Mouse (Mus musculus) intestine, postnatal 0 days (tissue): ENCODE measurements around the gene Map1lc3b. TPM values are rescaled to one million over a fixed set of nuclear protein-coding genes. Genes with fewer than 3 reads are reported as not detected.

Experiments
- ATAC-seq: fragments of 200-750 bp; cut with Nextera tagmentation; 2 replicates; pipeline ENCODE4 v1.8.0; 2017; ENCODE audit warnings: mild to moderate bottlenecking, moderate TSS enrichment, moderate library complexity
- H3K27ac ChIP-seq: fragments of 300-500 bp; sonication (generic); 2 replicates; pipeline ENCODE4 v1.5.1; 2014; ENCODE audit warnings: mild to moderate bottlenecking, low read depth, low read length, moderate library complexity
- H3K27me3 ChIP-seq: fragments of 300-500 bp; sonication (generic); replicated peaks from 2 replicates; pipeline ENCODE4 v1.6.1; 2014; ENCODE audit warnings: low read length, mixed read lengths; ENCODE audit not compliant: control insufficient read depth, insufficient read depth
- H3K36me3 ChIP-seq: fragments of 300-500 bp; sonication (generic); 2 replicates; pipeline ENCODE4 v1.6.1; 2014; ENCODE audit warnings: mild to moderate bottlenecking, moderate library complexity; ENCODE audit not compliant: control insufficient read depth, insufficient read depth
- H3K4me1 ChIP-seq: fragments of 300-500 bp; sonication (generic); replicated peaks from 2 replicates; pipeline ENCODE4 v1.6.1; 2014; ENCODE audit warnings: antibody characterized with exemption, low read length, mixed read lengths; ENCODE audit not compliant: control insufficient read depth, insufficient read depth
- H3K4me2 ChIP-seq: fragments of 300-500 bp; sonication (generic); replicated peaks from 2 replicates; pipeline ENCODE4 v1.6.1; 2014; ENCODE audit warnings: low read depth, mild to moderate bottlenecking, moderate library complexity
- H3K4me3 ChIP-seq: fragments of 300-500 bp; sonication (generic); 2 replicates; pipeline ENCODE4 v1.5.1; 2014; ENCODE audit warnings: low read depth, low read length
- H3K9ac ChIP-seq: fragments of 300-500 bp; sonication (generic); 2 replicates; pipeline ENCODE4 v1.6.1; 2014; ENCODE audit warnings: mild to moderate bottlenecking, low read depth, low read length
- H3K9me3 ChIP-seq: fragments of 300-500 bp; sonication (generic); 2 replicates; pipeline ENCODE4 v1.6.1; 2016; ENCODE audit warnings: mixed run types; ENCODE audit not compliant: control insufficient read depth
- CTCF ChIP-seq: sonication (generic); IDR thresholded peaks from 2 replicates; pipeline ENCODE4 v1.5.1; 2016; ENCODE audit warnings: low read depth, mild to moderate bottlenecking, control low read depth, antibody characterized with exemption, moderate library complexity
- WGBS: fragments of 180-500 bp; shearing (Covaris S2); extraction: QIAGEN DNeasy Blood & Tissue Kit; methylation state at CpG from one replicate; pipeline ENCODE4 v1.1.7; 2014; 5-methylcytosine and 5-hydroxymethylcytosine counted together
- polyA plus RNA-seq: library from polyadenylated mRNA; unstranded; fragments of >200 nt; fragmentation: Nextera tagmentation; extraction: Ambion mirVana; gene quantifications from 2 replicates; pipeline ENCODE4 v1.2.1, GENCODE M21; 2015

The Map1lc3b gene
- polyA plus RNA-seq, 1 experiment from 2014 or later, result 264 TPM

GRCm38 (mm10) chr8:121628681-121629080 is 38.5 kb downstream of the Map1lc3b start:
- no peak overlapping the region for H3K9ac ChIP-seq
- H3K36me3 ChIP-seq, result peaks cover 14% of the 10 kb centered on the region; the same call in 1 of the 2 replicates
- no peak overlapping the region for H3K4me3 ChIP-seq
- no peak for TF ChIP-seq CTCF
- no peak for ATAC-seq
- no peak overlapping the region for H3K27ac ChIP-seq
- H3K9me3 ChIP-seq, result no peaks in the 10 kb centered on the region
- WGBS, result 77% methylated on average over 4 of the region's 4 CpGs
- no peaks in the 10 kb centered on the region for H3K4me1 ChIP-seq
- no peaks in the 10 kb centered on the region for H3K27me3 ChIP-seq
- H3K4me2 ChIP-seq, result no peak overlapping the region

- H3K27ac ChIP-seq, result 0 out of 2 replicates have a peak overlapping the region, but pooled peaks have one; percentile 51
Measured at GRCm38 (mm10) chr8:121631645-121632071, 41.5 kb downstream of the Map1lc3b start.

GRCm38 (mm10) chr8:121632401-121632800 is 42.2 kb downstream of the Map1lc3b start:
- Histone ChIP-seq H3K4me1 (no peaks in the 10 kb centered on the region), H3K27me3 (no peaks in the 10 kb centered on the region), H3K9me3 (no peaks in the 10 kb centered on the region), H3K4me3 (no peak overlapping the region), H3K4me2 (no peak overlapping the region), H3K36me3 (peaks cover 9% of the 10 kb centered on the region; the same call in 1 of the 2 replicates), H3K27ac (0 out of 2 replicates have a peak overlapping the region, but pooled peaks have one; percentile 35), H3K9ac (no peak overlapping the region)
- no peak for ATAC-seq
- no peak for TF ChIP-seq CTCF
- 75% methylated on average over 5 of the region's 5 CpGs for WGBS

More at GRCm38 (mm10) chr8:121631645-121632071, 41.5 kb downstream of the Map1lc3b start:
- H3K9ac ChIP-seq, result no peak overlapping the region
- no peak overlapping the region for H3K4me3 ChIP-seq
- H3K4me1 ChIP-seq, result no peaks in the 10 kb centered on the region
- no peak for ATAC-seq
- 48% methylated on average over 7 of the region's 7 CpGs for WGBS
- H3K9me3 ChIP-seq, result no peaks in the 10 kb centered on the region
- no peak for TF ChIP-seq CTCF
- no peaks in the 10 kb centered on the region for H3K27me3 ChIP-seq
- no peak overlapping the region for H3K4me2 ChIP-seq
- H3K36me3 ChIP-seq, result peaks cover 14% of the 10 kb centered on the region; the same call in 1 of the 2 replicates

- Histone ChIP-seq H3K4me3 (no peak overlapping the region), H3K36me3 (no peaks in the 10 kb centered on the region), H3K4me1 (no peaks in the 10 kb centered on the region), H3K9me3 (no peaks in the 10 kb centered on the region), H3K9ac (no peak overlapping the region), H3K27me3 (no peaks in the 10 kb centered on the region), H3K27ac (no peak overlapping the region), H3K4me2 (no peak overlapping the region)
- peak; percentile 39 for TF ChIP-seq CTCF
- WGBS, result 55% methylated on average over 6 of the region's 6 CpGs
- no peak for ATAC-seq
Measured at GRCm38 (mm10) chr8:121635534-121635933, 45.4 kb downstream of the Map1lc3b start.

- no peak for ATAC-seq
Measured at GRCm38 (mm10) chr8:121636180-121636579, 46.0 kb downstream of the Map1lc3b start.

GRCm38 (mm10) chr8:121642804-121643203 is 52.6 kb downstream of the Map1lc3b start:
- no peak for TF ChIP-seq CTCF
- Histone ChIP-seq H3K4me1 (peaks cover 7% of the 10 kb centered on the region; the same call in 1 of the 2 replicates), H3K27ac (no peak overlapping the region), H3K4me3 (no peak overlapping the region), H3K9ac (no peak overlapping the region), H3K4me2 (no peak overlapping the region), H3K36me3 (0 out of 2 replicates have a peak, but pooled peaks cover 4% of the 10 kb centered on the region), H3K27me3 (no peaks in the 10 kb centered on the region), H3K9me3 (no peaks in the 10 kb centered on the region)
- WGBS, result 66% methylated on average over 3 of the region's 3 CpGs
- no peak for ATAC-seq

More at GRCm38 (mm10) chr8:121636180-121636579, 46.0 kb downstream of the Map1lc3b start:
- H3K4me3 ChIP-seq, result no peak overlapping the region
- H3K27ac ChIP-seq, result 0 out of 2 replicates have a peak overlapping the region, but pooled peaks have one; percentile 15
- no peaks in the 10 kb centered on the region for H3K9me3 ChIP-seq
- 86% methylated on average over 8 of the region's 8 CpGs for WGBS
- H3K9ac ChIP-seq, result no peak overlapping the region
- no peaks in the 10 kb centered on the region for H3K27me3 ChIP-seq
- no peak overlapping the region for H3K4me2 ChIP-seq
- no peak for TF ChIP-seq CTCF
- no peaks in the 10 kb centered on the region for H3K36me3 ChIP-seq
- no peaks in the 10 kb centered on the region for H3K4me1 ChIP-seq

- Histone ChIP-seq H3K27me3 (no peaks in the 10 kb centered on the region), H3K4me2 (no peak overlapping the region), H3K4me3 (no peak overlapping the region), H3K9me3 (no peaks in the 10 kb centered on the region), H3K36me3 (0 out of 2 replicates have a peak, but pooled peaks cover 4% of the 10 kb centered on the region), H3K4me1 (peaks cover 12% of the 10 kb centered on the region; the same call in 1 of the 2 replicates), H3K9ac (no peak overlapping the region), H3K27ac (no peak overlapping the region)
- ATAC-seq, result no peak
- no peak for TF ChIP-seq CTCF
- 68% methylated on average over 11 of the region's 11 CpGs for WGBS
Measured at GRCm38 (mm10) chr8:121643384-121643783, 53.2 kb downstream of the Map1lc3b start.
